Mouse (Mus musculus): ENCODE data around the gene Hmgn2.
A peak's percentile ranks its signal among the peaks of the same experiment; 100 is the strongest.

DNA sequence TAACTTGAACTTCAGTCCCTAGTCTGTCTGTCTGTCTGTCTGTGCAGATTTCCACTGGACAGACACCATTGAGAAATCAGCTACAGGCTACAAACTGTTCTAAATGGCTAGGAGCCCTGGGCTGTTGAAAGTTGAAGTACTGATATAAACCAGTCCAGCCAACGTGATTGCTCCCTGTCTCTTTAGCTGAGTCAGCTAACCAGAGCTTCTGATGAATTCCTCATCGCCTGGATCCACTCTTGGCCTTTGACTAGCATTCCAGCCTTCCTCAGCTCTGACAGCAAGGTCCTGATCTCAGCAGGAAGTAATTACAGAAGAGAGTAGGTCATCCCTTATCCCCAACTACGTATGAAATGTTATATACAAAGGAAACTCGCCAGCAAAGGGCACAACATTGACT is 21.7 kb downstream of the Hmgn2 start:
- TF ChIP-seq ZNF384 (IDR thresholded peaks at IDR 0.05; ENCODE audit: low read depth, low read length), result no peak
- TF ChIP-seq HCFC1 (IDR thresholded peaks at IDR 0.05; ENCODE audit: borderline replicate concordance, insufficient read depth, low read length), result no peak
- TF ChIP-seq MAFK (IDR thresholded peaks at IDR 0.05; ENCODE audit: insufficient read depth, low read depth, low read length), result peak; percentile 73
